8 mouse cellular contexts compared by ENCODE assay signal in genomic region chr19:10333545-10334252, GRCm38 (mm10). TPM values are rescaled to one million over a fixed set of nuclear protein-coding genes. Genes with fewer than 3 reads are reported as not detected.
DNase-seq lines count a peak whose midpoint lies in the region; ATAC-seq and TF ChIP-seq lines count a peak whose summit lies in the region.

No protein-coding gene starts in this region.

- no peak for TF ChIP-seq POLR2A in spleen, adult 2 months (IDR thresholded peaks at IDR 0.05; ENCODE audit: low read depth, low read length)

- H3K36me3 ChIP-seq in liver, embryonic 12.5 days, result no peaks in the 10 kb centered on the region
- H3K36me3 ChIP-seq in intestine, embryonic 14.5 days (ENCODE audit: control insufficient read depth, insufficient read depth, low read length), result no peaks in the 10 kb centered on the region
- no peaks in the 10 kb centered on the region for H3K36me3 ChIP-seq in midbrain, embryonic 12.5 days
- no peaks in the 10 kb centered on the region for H3K36me3 ChIP-seq in spleen, adult 2 months (ENCODE audit: control insufficient read depth, insufficient read depth, low read length)

- ATAC-seq in liver, embryonic 12.5 days, result no peak
- ATAC-seq in frontal cortex, adult (ENCODE audit: low TSS enrichment), result peak; percentile 69
- ATAC-seq in intestine, embryonic 14.5 days (replicated peaks; ENCODE audit: low FRiP score, low TSS enrichment, low read depth), result peak; percentile 82
- peak; percentile 81 for ATAC-seq in midbrain, embryonic 12.5 days (ENCODE audit: low FRiP score, low read depth)

- H3K4me1 ChIP-seq in liver, embryonic 12.5 days, result no peaks in the 10 kb centered on the region
- no peaks in the 10 kb centered on the region for H3K4me1 ChIP-seq in intestine, embryonic 14.5 days (replicated peaks; ENCODE audit: control insufficient read depth, insufficient read depth, low read length)
- 0 out of 2 replicates have a peak, but pooled peaks cover 5% of the 10 kb centered on the region for H3K4me1 ChIP-seq in midbrain, embryonic 12.5 days
- H3K4me1 ChIP-seq in spleen, adult 2 months (ENCODE audit: control insufficient read depth, insufficient read depth, insufficient read length), result no peaks in the 10 kb centered on the region

- TF ChIP-seq CTCF in left cerebral cortex, adult 2 months (IDR thresholded peaks at IDR 0.05), result peak; percentile 96
- peak; percentile 65; the same call in 1 of the 2 replicates for TF ChIP-seq CTCF in spleen, adult 2 months (IDR thresholded peaks at IDR 0.05; ENCODE audit: extremely low read depth, insufficient read depth, insufficient read length, insufficient replicate concordance)

- no peak overlapping the region for H3K4me2 ChIP-seq in liver, embryonic 12.5 days
- H3K4me2 ChIP-seq in intestine, embryonic 14.5 days (ENCODE audit: low read length), result no peak overlapping the region
- H3K4me2 ChIP-seq in midbrain, embryonic 12.5 days (replicated peaks), result no peak overlapping the region

- DNase-seq in liver, result peak; percentile 46
- peak; percentile 67 for DNase-seq in cerebellum, adult 9-10 months
- DNase-seq in intestine, embryonic 14.5 days (ENCODE audit: low spot score), result peak; percentile 94
- peak; percentile 68 to 81 for DNase-seq in left cerebral cortex, adult 2 months (ENCODE audit: extremely low spot score in 1 of 2, low spot score in 2 of 2)
- DNase-seq in spleen, adult 2 months (ENCODE audit: low read depth in 1 of 2, low spot score in 2 of 2), result peak in 1 of 2 experiments; percentile 13

- H3K27me3 ChIP-seq in liver, embryonic 12.5 days (replicated peaks), result peaks cover 23% of the 10 kb centered on the region
- H3K27me3 ChIP-seq in intestine, embryonic 14.5 days (replicated peaks; ENCODE audit: control insufficient read depth, insufficient read depth, low read length), result no peaks in the 10 kb centered on the region; the same call in 1 of the 2 replicates
- H3K27me3 ChIP-seq in midbrain, embryonic 12.5 days, result peaks cover 36% of the 10 kb centered on the region
- no peaks in the 10 kb centered on the region for H3K27me3 ChIP-seq in spleen, adult 2 months (ENCODE audit: control insufficient read depth, insufficient read depth, low read length)

- H3K9ac ChIP-seq in liver, embryonic 12.5 days, result no peak overlapping the region
- H3K9ac ChIP-seq in intestine, embryonic 14.5 days (ENCODE audit: low read length), result no peak overlapping the region
- H3K9ac ChIP-seq in midbrain, embryonic 12.5 days (replicated peaks), result no peak overlapping the region

- intact Hi-C loops in left cerebral cortex, adult 2 months (cut with DNase I), result loop anchor here (1.0 kb wide), 2 partner anchors 103 to 153 kb away; no protein-coding TSS in a partner anchor

- WGBS in liver, embryonic 12.5 days (ENCODE audit: insufficient replicate concordance), result 31% methylated on average over 9 of the region's 9 CpGs
- 39% methylated on average over 9 of the region's 9 CpGs for WGBS in intestine, embryonic 14.5 days
- WGBS in midbrain, embryonic 12.5 days, result 33% methylated on average over 9 of the region's 9 CpGs
- 38% methylated on average over 9 of the region's 9 CpGs for WGBS in spleen, adult 2 months

- no peaks in the 10 kb centered on the region for H3K9me3 ChIP-seq in liver, embryonic 12.5 days (replicated peaks)
- no peaks in the 10 kb centered on the region for H3K9me3 ChIP-seq in intestine, embryonic 14.5 days (ENCODE audit: control insufficient read depth, low read length)
- no peaks in the 10 kb centered on the region for H3K9me3 ChIP-seq in midbrain, embryonic 12.5 days

- no peak overlapping the region for H3K27ac ChIP-seq in liver, embryonic 12.5 days
- H3K27ac ChIP-seq in intestine, embryonic 14.5 days (ENCODE audit: low read depth), result no peak overlapping the region
- no peak overlapping the region for H3K27ac ChIP-seq in left cerebral cortex, adult 2 months
- H3K27ac ChIP-seq in midbrain, embryonic 12.5 days (replicated peaks), result no peak overlapping the region
- no peak overlapping the region for H3K27ac ChIP-seq in spleen, adult 2 months (ENCODE audit: insufficient read depth, low read length)

- H3K4me3 ChIP-seq in liver, embryonic 12.5 days, result no peak overlapping the region
- H3K4me3 ChIP-seq in intestine, embryonic 14.5 days (ENCODE audit: low read depth, low read length), result no peak overlapping the region
- no peak overlapping the region for H3K4me3 ChIP-seq in left cerebral cortex, adult 2 months
- no peak overlapping the region for H3K4me3 ChIP-seq in midbrain, embryonic 12.5 days
- no peak overlapping the region for H3K4me3 ChIP-seq in spleen, adult 2 months (ENCODE audit: extremely low read depth, insufficient read depth, insufficient read length)

RNA-seq across cellular contexts. Expression of gene Dagla, which starts 29.0 kb away (rescaled TPM):
- 0.55 and 0.56 TPM in 2 replicates for polyA plus RNA-seq in liver, embryonic 12.5 days (2016; fragmentation: Nextera tagmentation; extraction: Ambion mirVana)
- 4.2 and 4.7 TPM in 2 replicates for polyA plus RNA-seq in intestine, embryonic 14.5 days (2014; fragmentation: Nextera tagmentation; extraction: Ambion mirVana)
- 10 to 100 TPM; 93.7 to 95.4 TPM for total RNA-seq in left cerebral cortex, adult 2 months (2021)
- polyA plus RNA-seq in midbrain, embryonic 12.5 days (2016; fragmentation: Nextera tagmentation; extraction: Ambion mirVana), result 4.2 and 4.4 TPM in 2 replicates
- polyA plus RNA-seq in spleen, adult 2 months (2012; rRNA removed), result 4.4 and 5.5 TPM in 2 replicates

RNA-seq across cellular contexts. Expression of gene Syt7, which starts 55.2 kb away (rescaled TPM):
- 0.56 and 0.91 TPM in 2 replicates for polyA plus RNA-seq in liver, embryonic 12.5 days (2016; fragmentation: Nextera tagmentation; extraction: Ambion mirVana)
- 1.5 TPM in 2 replicates for polyA plus RNA-seq in intestine, embryonic 14.5 days (2014; fragmentation: Nextera tagmentation; extraction: Ambion mirVana)
- 100 to 1,000 TPM; 326 to 329 TPM for total RNA-seq in left cerebral cortex, adult 2 months (2021)
- 3.9 and 4.4 TPM in 2 replicates for polyA plus RNA-seq in midbrain, embryonic 12.5 days (2016; fragmentation: Nextera tagmentation; extraction: Ambion mirVana)
- polyA plus RNA-seq in spleen, adult 2 months (2012; rRNA removed), result 0.29 and 0.31 TPM in 2 replicates
